In the genomic region with DNA sequence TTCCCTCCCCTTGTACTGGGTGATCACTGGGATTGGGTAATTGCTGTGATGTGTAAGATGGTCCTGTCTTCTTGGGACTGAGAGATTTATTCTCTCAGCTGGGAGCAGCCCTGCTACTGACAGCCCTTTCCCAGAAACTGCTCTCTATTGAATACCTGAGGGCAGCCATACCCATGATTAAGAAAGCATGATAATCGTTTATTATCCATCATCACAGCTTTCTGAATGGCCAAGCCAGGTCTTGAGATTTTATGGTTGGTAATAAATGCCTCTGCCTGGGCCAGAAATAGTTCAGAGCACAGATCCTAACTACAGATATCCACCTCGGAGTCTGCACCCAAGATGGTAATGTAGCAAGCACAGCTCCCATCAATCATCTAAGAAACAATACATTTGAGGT, we compare ENCODE assay signal across 23 mouse cellular contexts.
"Had no signal": no experiment of that assay in that cellular context is flagged by ENCODE, and none has a peak within 500 bp of the region (broad histone marks: within the 10 kb centered on the region; RNA-seq: fewer than 3 reads in every experiment).

No protein-coding gene starts in this region.

- ATAC-seq: liver, embryonic 12.5 days; midbrain, embryonic 13.5 days; midbrain, embryonic 16.5 days had no signal

- H3K9me3 ChIP-seq: limb, embryonic 10.5 days; limb, embryonic 13.5 days; liver, embryonic 12.5 days; liver, embryonic 15.5 days; lung, embryonic 15.5 days; megakaryocyte, embryonic 14.5 days; midbrain, embryonic 10.5 days; midbrain, embryonic 13.5 days had no signal

- H3K4me3 ChIP-seq: limb, embryonic 10.5 days; limb, embryonic 13.5 days; liver, embryonic 12.5 days; liver, embryonic 15.5 days; lung, embryonic 15.5 days; megakaryocyte, embryonic 14.5 days; midbrain, embryonic 10.5 days; midbrain, embryonic 13.5 days; myocyte had no signal

- H3K27ac ChIP-seq: limb, embryonic 10.5 days; limb, embryonic 13.5 days; liver, embryonic 12.5 days; liver, embryonic 15.5 days; lung, embryonic 15.5 days; midbrain, embryonic 10.5 days; midbrain, embryonic 13.5 days; stomach, postnatal 0 days had no signal

- H3K36me3 ChIP-seq: limb, embryonic 10.5 days; limb, embryonic 13.5 days; liver, embryonic 12.5 days; liver, embryonic 15.5 days; lung, embryonic 15.5 days; midbrain, embryonic 10.5 days; midbrain, embryonic 13.5 days had no signal

- DNase-seq: kidney, adult 9 months; kidney, postnatal 14 days; kidney, postnatal 4 days; liver; lung, adult 18-20 months; lung, postnatal 10 days; lung, postnatal 36 days; right cerebral cortex, postnatal 14 days; right cerebral cortex, postnatal 4 days; thymus, adult 2 months; thymus, postnatal 14 days; thymus, postnatal 4 days had no signal

- H3K9ac ChIP-seq: limb, embryonic 13.5 days; liver, embryonic 12.5 days; liver, embryonic 15.5 days; lung, embryonic 15.5 days; midbrain, embryonic 13.5 days had no signal

- H3K4me2 ChIP-seq: limb, embryonic 13.5 days; liver, embryonic 12.5 days; liver, embryonic 15.5 days; lung, embryonic 15.5 days; midbrain, embryonic 13.5 days had no signal

- H3K4me1 ChIP-seq: liver, embryonic 12.5 days; liver, embryonic 15.5 days; lung, embryonic 15.5 days; megakaryocyte, embryonic 14.5 days; midbrain, embryonic 13.5 days had no signal

- H3K27me3 ChIP-seq: liver, embryonic 12.5 days; liver, embryonic 15.5 days; lung, embryonic 15.5 days; midbrain, embryonic 13.5 days had no signal
